Mouse (Mus musculus) c-Kit-positive CD71-positive TER-119-negative erythroid progenitor cells, embryonic 14.5 days (primary cell): ENCODE results near the gene Cplx3.

Experiments
- DNase-seq: peaks from one replicate; pipeline ENCODE4 v3.0.0-alpha.2; 2013; ENCODE audit warnings: low read depth

The Cplx3 gene

GRCm38 (mm10) chr9:57638651-57639459, 32.8 kb upstream of the Cplx3 start:
- DNase-seq: no peak

- DNase-seq: no peak
Observed at GRCm38 (mm10) chr9:57637741-57638322, 31.8 kb upstream of the Cplx3 start.

GRCm38 (mm10) chr9:57637272-57637671, 31.2 kb upstream of the Cplx3 start:
- no peak for DNase-seq

- DNase-seq: no peak
Observed at GRCm38 (mm10) chr9:57633481-57634024, 27.5 kb upstream of the Cplx3 start.

GRCm38 (mm10) chr9:57629118-57629874, 23.2 kb upstream of the Cplx3 start:
- no peak for DNase-seq

- no peak for DNase-seq
Observed at GRCm38 (mm10) chr9:57628717-57629116, 22.6 kb upstream of the Cplx3 start.

GRCm38 (mm10) chr9:57627892-57628291, 21.8 kb upstream of the Cplx3 start:
- no peak for DNase-seq

- DNase-seq: no peak
Observed at GRCm38 (mm10) chr9:57627191-57627590, 21.1 kb upstream of the Cplx3 start.

GRCm38 (mm10) chr9:57625674-57626500, 19.8 kb upstream of the Cplx3 start:
- no peak for DNase-seq

GRCm38 (mm10) chr9:57624295-57624694, 18.2 kb upstream of the Cplx3 start:
- DNase-seq: no peak

- no peak for DNase-seq
Observed at GRCm38 (mm10) chr9:57620674-57621073, 14.6 kb upstream of the Cplx3 start, which contains the start of gene Lman1l. Gene Lman1l (minus strand): TSS chr9:57620774.

- DNase-seq: no peak
Observed at GRCm38 (mm10) chr9:57618854-57619253, 12.8 kb upstream of the Cplx3 start.

- no peak for DNase-seq
Observed at GRCm38 (mm10) chr9:57617556-57618169, 11.6 kb upstream of the Cplx3 start.

- no peak for DNase-seq
Observed at GRCm38 (mm10) chr9:57614786-57615185, 8.7 kb upstream of the Cplx3 start.

GRCm38 (mm10) chr9:57613975-57614374, 7.9 kb upstream of the Cplx3 start:
- DNase-seq: no peak

- DNase-seq: no peak
Observed at GRCm38 (mm10) chr9:57612587-57612986, 6.5 kb upstream of the Cplx3 start.

GRCm38 (mm10) chr9:57610359-57610826, 4.3 kb upstream of the Cplx3 start:
- DNase-seq: no peak

- DNase-seq: no peak
Observed at GRCm38 (mm10) chr9:57609803-57610202, 3.7 kb upstream of the Cplx3 start.

GRCm38 (mm10) chr9:57605503-57605902, 578 bp downstream of the Cplx3 start:
- no peak for DNase-seq

- no peak for DNase-seq
Observed at GRCm38 (mm10) chr9:57604875-57605274, 1.2 kb downstream of the Cplx3 start.

- DNase-seq: no peak
Observed at GRCm38 (mm10) chr9:57602098-57602497, 4.0 kb downstream of the Cplx3 start.
